ENCODE assay signal across 8 mouse cellular contexts in the genomic region with DNA sequence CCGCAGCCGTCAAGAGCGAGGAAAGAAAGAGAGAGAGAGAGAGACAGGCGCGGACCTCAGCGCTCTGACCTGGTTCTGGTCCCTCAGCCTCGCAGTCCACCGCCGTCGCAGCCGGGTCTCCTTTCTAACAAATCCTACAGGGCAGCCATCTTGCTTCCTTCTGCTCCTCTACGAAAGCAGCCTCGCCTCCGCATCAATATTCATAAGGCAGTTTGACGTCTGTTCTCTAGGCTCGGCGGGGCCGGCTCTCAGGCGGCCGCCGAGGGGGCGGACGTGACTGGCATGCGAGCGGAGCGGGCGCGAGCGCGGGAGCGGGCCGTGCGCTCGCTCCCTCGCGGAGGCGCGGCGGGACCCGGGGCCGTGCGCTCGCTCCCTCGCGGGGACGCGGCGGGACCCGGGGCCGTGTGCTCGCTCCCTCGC. TPM values are rescaled to one million over a fixed set of nuclear protein-coding genes. Genes with fewer than 3 reads are reported as not detected.
A peak's percentile ranks its signal among the peaks of the same experiment; 100 is the strongest.
DNase-seq lines count a peak whose midpoint lies in the region; ATAC-seq and TF ChIP-seq lines count a peak whose summit lies in the region.

No protein-coding gene starts in this region.

- H3K79me3 ChIP-seq in C2C12 (ENCODE audit: low read depth), result peaks cover 2% of the 10 kb centered on the region

- H3K79me2 ChIP-seq in C2C12 (ENCODE audit: control insufficient read depth, insufficient read depth), result peaks cover 43% of the 10 kb centered on the region

- H3K4me3 ChIP-seq in C2C12 (ENCODE audit: insufficient read depth, poor library complexity, severe bottlenecking), result peak overlapping the region; percentile 50
- peak overlapping the region; percentile 90 for H3K4me3 ChIP-seq in heart, embryonic 13.5 days
- H3K4me3 ChIP-seq in liver, embryonic 12.5 days, result peak overlapping the region; percentile 73
- peak overlapping the region; percentile 71 for H3K4me3 ChIP-seq in stomach, embryonic 14.5 days (ENCODE audit: low read depth, low read length)

- H3K4me1 ChIP-seq in heart, embryonic 13.5 days, result peaks cover 28% of the 10 kb centered on the region
- peaks cover 17% of the 10 kb centered on the region for H3K4me1 ChIP-seq in liver, embryonic 12.5 days
- H3K4me1 ChIP-seq in stomach, embryonic 14.5 days (ENCODE audit: control insufficient read depth, insufficient read depth, low read length), result peaks cover 2% of the 10 kb centered on the region; the same call in 1 of the 2 replicates

- peak overlapping the region; percentile 75 for H3K4me2 ChIP-seq in heart, embryonic 13.5 days
- peak overlapping the region; percentile 96 for H3K4me2 ChIP-seq in liver, embryonic 12.5 days
- H3K4me2 ChIP-seq in stomach, embryonic 14.5 days (replicated peaks; ENCODE audit: low read depth, low read length), result peak overlapping the region; percentile 67

- H3ac ChIP-seq in C2C12 (ENCODE audit: control insufficient read depth, insufficient read length, low read depth), result peak overlapping the region; percentile 90

- ATAC-seq in erythroid progenitor cell, adult 5-6 weeks (replicated peaks; ENCODE audit: low FRiP score, poor library complexity, severe bottlenecking), result peak; percentile 55; the same call in 1 of the 2 replicates
- ATAC-seq in heart, embryonic 13.5 days (ENCODE audit: extremely low read depth, insufficient number of reproducible peaks, low FRiP score, low TSS enrichment), result peak; percentile 87
- peak; percentile 90 for ATAC-seq in liver, embryonic 12.5 days
- ATAC-seq in stomach, embryonic 14.5 days (ENCODE audit: insufficient number of reproducible peaks, insufficient read depth, low FRiP score, low read depth), result peak; percentile 95

- peak overlapping the region; percentile 95 for H3K27ac ChIP-seq in heart, embryonic 13.5 days (replicated peaks)
- peak overlapping the region; percentile 84 for H3K27ac ChIP-seq in liver, embryonic 12.5 days
- H3K27ac ChIP-seq in stomach, embryonic 14.5 days (ENCODE audit: low read length), result peak overlapping the region; percentile 98

- no peaks in the 10 kb centered on the region for H3K9me3 ChIP-seq in heart, embryonic 13.5 days
- H3K9me3 ChIP-seq in liver, embryonic 12.5 days (replicated peaks), result no peaks in the 10 kb centered on the region
- H3K9me3 ChIP-seq in stomach, embryonic 14.5 days (ENCODE audit: control insufficient read depth, low read depth, low read length), result no peaks in the 10 kb centered on the region

- H3K9ac ChIP-seq in heart, embryonic 13.5 days, result peak overlapping the region; percentile 95
- peak overlapping the region; percentile 75 for H3K9ac ChIP-seq in liver, embryonic 12.5 days
- H3K9ac ChIP-seq in stomach, embryonic 14.5 days (replicated peaks; ENCODE audit: low read depth, low read length), result peak overlapping the region; percentile 82

- H3K36me3 ChIP-seq in C2C12 (ENCODE audit: control insufficient read depth, insufficient read depth), result no peaks in the 10 kb centered on the region
- H3K36me3 ChIP-seq in heart, embryonic 13.5 days, result no peaks in the 10 kb centered on the region
- H3K36me3 ChIP-seq in liver, embryonic 12.5 days, result no peaks in the 10 kb centered on the region
- H3K36me3 ChIP-seq in stomach, embryonic 14.5 days (ENCODE audit: control insufficient read depth, insufficient read depth, low read length), result no peaks in the 10 kb centered on the region

- WGBS in heart, embryonic 13.5 days, result under 1% methylated on average over 47 of the region's 52 CpGs
- WGBS in liver, embryonic 12.5 days (ENCODE audit: insufficient replicate concordance), result under 1% methylated on average over 43 of the region's 52 CpGs
- WGBS in stomach, embryonic 14.5 days, result under 1% methylated on average over 52 of the region's 52 CpGs

- H3K27me3 ChIP-seq in C2C12 (ENCODE audit: control insufficient read depth, insufficient read depth, insufficient read length), result no peaks in the 10 kb centered on the region
- no peaks in the 10 kb centered on the region for H3K27me3 ChIP-seq in heart, embryonic 13.5 days (replicated peaks)
- H3K27me3 ChIP-seq in liver, embryonic 12.5 days (replicated peaks), result 0 out of 2 replicates have a peak, but pooled peaks cover 6% of the 10 kb centered on the region
- H3K27me3 ChIP-seq in stomach, embryonic 14.5 days (ENCODE audit: control insufficient read depth, insufficient read depth, low read length), result no peaks in the 10 kb centered on the region

- DNase-seq in brain, adult 2 months (ENCODE audit: low read depth, low spot score), result peak; percentile 97
- peak; percentile 93 for DNase-seq in kidney, postnatal 10 days
- DNase-seq in natural killer cell, adult 2 months (ENCODE audit: low spot score in 2 of 2), result peak; percentile 74 to 79

- TF ChIP-seq CTCF in C2C12 (IDR thresholded peaks at IDR 0.05; ENCODE audit: control insufficient read depth, insufficient read depth, insufficient read length), result no peak

TF ChIP-seq in C2C12, 6 proteins besides CTCF, POLR2A, EP300 and RAD21:
- TF ChIP-seq USF1 (IDR thresholded peaks at IDR 0.05; ENCODE audit: low read depth) (no peak), FOSL1 (IDR thresholded peaks at IDR 0.05; ENCODE audit: insufficient read depth, low read length, poor library complexity, severe bottlenecking) (no peak), MAX (IDR thresholded peaks at IDR 0.05) (no peak), MYOG (IDR thresholded peaks at IDR 0.05; ENCODE audit: control insufficient read depth, extremely low read depth, insufficient read length) (no peak), MYOD1 (IDR thresholded peaks at IDR 0.05; ENCODE audit: control insufficient read depth, insufficient read length, low read depth) (no peak), CEBPB (IDR thresholded peaks at IDR 0.05; ENCODE audit: low read depth) (no peak)
TF ChIP-seq in C2C12: peak in this region for 0.

RNA-seq across cellular contexts. Expression of gene Tet2, which starts 0.8 kb away (rescaled TPM):
- polyA plus RNA-seq in C2C12 (2012; fragmentation: generic; extraction: Trizol), result 1.5 TPM
- 7.6 and 11.3 TPM in 2 replicates for total RNA-seq in erythroid progenitor cell, adult 5-6 weeks (2015; ENCODE audit: low replicate concordance)
- 3.0 and 8.2 TPM in 2 replicates for total RNA-seq in erythroid progenitor cell, adult 5-6 weeks (2017; ENCODE audit: low replicate concordance)
- 14.6 and 15.5 TPM in 2 replicates for polyA plus RNA-seq in heart, embryonic 13.5 days (2015; fragmentation: Nextera tagmentation; extraction: Ambion mirVana)
- polyA plus RNA-seq in liver, embryonic 12.5 days (2016; fragmentation: Nextera tagmentation; extraction: Ambion mirVana), result 5.1 TPM in 2 replicates
- polyA plus RNA-seq in stomach, embryonic 14.5 days (2014; fragmentation: Nextera tagmentation; extraction: Ambion mirVana), result 27.6 and 28.4 TPM in 2 replicates

Comparison
In these comparisons a context has a peak if more than half of its experiments do, and no peak if none do; other contexts are left out.
1. Peak in every context shown above with its lines: DNase-seq, ATAC-seq, H3K4me3 ChIP-seq and H3K27ac ChIP-seq.